Mouse (Mus musculus) bone marrow macrophage, adult 2 months (primary cell): ENCODE data around the gene Rab5b.

ENCODE experiments used
- CTCF ChIP-seq: IDR thresholded peaks from 2 replicates; pipeline ENCODE4 v1.5.1; 2012; ENCODE audit warnings: low read depth, mild to moderate bottlenecking, low read length, moderate library complexity
- POLR2A ChIP-seq: IDR thresholded peaks from 2 replicates; pipeline ENCODE4 v1.6.1; 2012; ENCODE audit warnings: mild to moderate bottlenecking, low read depth, low read length, borderline replicate concordance

DNA sequence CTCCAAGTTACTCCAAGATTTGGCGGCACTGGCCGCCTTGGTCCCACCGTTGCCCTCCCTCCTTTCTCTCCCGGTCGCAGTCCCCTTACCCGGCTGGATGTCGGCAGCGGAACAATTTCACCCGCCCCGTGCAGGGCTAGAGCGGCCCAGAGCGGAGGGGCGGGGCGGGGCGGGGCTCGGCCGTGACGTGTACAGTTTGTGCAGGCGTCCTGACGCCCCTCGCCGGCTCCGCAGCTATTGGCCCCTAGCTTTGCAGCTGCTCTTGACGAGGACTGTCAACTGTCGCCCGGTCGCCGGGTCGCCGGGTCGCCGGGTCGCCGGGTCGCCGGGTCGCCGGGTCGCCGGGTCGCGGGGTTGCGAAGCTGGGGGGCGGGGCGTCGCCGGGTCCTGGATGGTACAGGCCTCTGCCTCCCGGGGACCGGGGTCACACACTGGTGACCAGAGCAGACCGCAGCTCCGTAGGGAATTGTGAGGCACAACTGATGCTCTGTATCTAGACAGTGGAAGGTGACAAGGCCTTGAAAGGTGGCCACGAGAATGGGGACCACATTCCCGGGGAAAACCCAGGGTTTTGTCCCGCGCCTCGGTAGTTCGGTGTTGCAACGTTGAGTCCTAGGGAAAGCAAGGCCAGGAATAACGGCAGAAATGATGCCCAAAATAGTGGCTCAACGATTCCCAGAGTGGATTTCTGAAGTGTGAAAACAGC is 22.1 kb downstream of the Rab5b start, which contains the start of gene Suox:
- no peak for TF ChIP-seq POLR2A
- no peak for TF ChIP-seq CTCF
